Mouse (Mus musculus) lung, embryonic 15.5 days (tissue): ENCODE measurements around the gene Ccdc155. TPM values are rescaled to one million over a fixed set of nuclear protein-coding genes. Genes with fewer than 3 reads are reported as not detected.

Experiments
- ATAC-seq: fragments of 200-750 bp; cut with Nextera tagmentation; 2 replicates; pipeline ENCODE4 v1.8.0; 2017; ENCODE audit warnings: moderate number of reproducible peaks, borderline replicate concordance; ENCODE audit not compliant: low FRiP score, low TSS enrichment; ENCODE audit errors: extremely low read depth
- H3K27ac ChIP-seq: fragments of 300-500 bp; sonication (generic); 2 replicates; pipeline ENCODE4 v1.5.1; 2015; ENCODE audit warnings: moderate library complexity, mild to moderate bottlenecking, inconsistent platforms
- H3K27me3 ChIP-seq: fragments of 300-500 bp; sonication (generic); 2 replicates; pipeline ENCODE4 v1.6.1; 2015; ENCODE audit warnings: inconsistent platforms
- H3K36me3 ChIP-seq: fragments of 300-500 bp; sonication (generic); 2 replicates; pipeline ENCODE4 v1.6.1; 2015; ENCODE audit warnings: inconsistent platforms
- H3K4me1 ChIP-seq: fragments of 300-500 bp; sonication (generic); 2 replicates; pipeline ENCODE4 v1.6.1; 2015; ENCODE audit warnings: inconsistent platforms
- H3K4me2 ChIP-seq: fragments of 300-500 bp; sonication (generic); 2 replicates; pipeline ENCODE4 v1.6.1; 2015; ENCODE audit warnings: inconsistent platforms, mild to moderate bottlenecking, moderate library complexity
- H3K4me3 ChIP-seq: fragments of 300-500 bp; sonication (generic); 2 replicates; pipeline ENCODE4 v1.5.1; 2015; ENCODE audit warnings: mild to moderate bottlenecking, inconsistent platforms
- H3K9ac ChIP-seq: fragments of 300-500 bp; sonication (generic); 2 replicates; pipeline ENCODE4 v1.6.1; 2015; ENCODE audit warnings: inconsistent platforms
- H3K9me3 ChIP-seq: fragments of 300-500 bp; sonication (generic); 2 replicates; pipeline ENCODE4 v1.6.1; 2016; ENCODE audit warnings: inconsistent platforms
- WGBS: fragments of 180-500 bp; shearing (Covaris S2); methylation state at CpG from one replicate; pipeline ENCODE4 v1.1.7; 2015; 5-methylcytosine and 5-hydroxymethylcytosine counted together
- polyA plus RNA-seq: library from polyadenylated mRNA; unstranded; fragments of >200 nt; fragmentation: Nextera tagmentation; extraction: Ambion mirVana; gene quantifications from 2 replicates; pipeline ENCODE4 v1.2.1, GENCODE M21; 2015

Gene Ccdc155
- polyA plus RNA-seq, 1 experiment from 2014 or later = 0.75 TPM

DNA sequence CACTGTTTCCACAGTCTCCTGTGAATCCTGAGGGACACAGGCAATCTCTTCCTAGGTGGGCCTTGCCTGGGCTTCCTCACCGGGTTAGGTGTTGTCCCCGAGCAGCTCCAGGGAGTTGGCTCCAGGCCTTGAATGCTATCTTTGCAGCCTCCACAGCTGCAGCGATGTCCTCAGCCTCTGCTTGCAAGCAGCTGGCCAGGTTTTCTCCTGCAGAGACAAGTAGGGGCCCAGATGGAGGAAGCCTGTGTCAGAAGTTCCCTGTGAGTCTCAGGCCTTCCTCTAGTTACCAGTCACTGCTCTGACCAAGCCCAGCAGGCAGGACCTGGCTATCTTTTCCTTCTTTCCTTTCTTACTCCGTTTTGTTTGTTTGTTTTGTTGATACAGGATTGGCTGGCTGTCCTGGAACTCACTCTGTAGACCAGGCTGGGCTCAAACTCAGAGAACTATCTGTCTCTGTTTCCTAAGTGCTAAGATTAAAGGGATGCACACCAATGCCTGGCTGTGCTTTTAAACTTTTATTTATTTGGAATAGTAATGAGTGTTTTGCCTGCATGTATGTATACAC is 56.1 kb downstream of the Ccdc155 start:
- no peak overlapping the region for H3K4me2 ChIP-seq
- 45% methylated on average over 4 of the region's 4 CpGs for WGBS
- H3K27ac ChIP-seq = no peak overlapping the region
- no peak overlapping the region for H3K4me3 ChIP-seq
- no peak for ATAC-seq
- peaks cover 28% of the 10 kb centered on the region for H3K36me3 ChIP-seq
- H3K4me1 ChIP-seq = peaks cover 36% of the 10 kb centered on the region
- H3K9ac ChIP-seq = no peak overlapping the region
- no peaks in the 10 kb centered on the region for H3K9me3 ChIP-seq
- H3K27me3 ChIP-seq = no peaks in the 10 kb centered on the region

DNA sequence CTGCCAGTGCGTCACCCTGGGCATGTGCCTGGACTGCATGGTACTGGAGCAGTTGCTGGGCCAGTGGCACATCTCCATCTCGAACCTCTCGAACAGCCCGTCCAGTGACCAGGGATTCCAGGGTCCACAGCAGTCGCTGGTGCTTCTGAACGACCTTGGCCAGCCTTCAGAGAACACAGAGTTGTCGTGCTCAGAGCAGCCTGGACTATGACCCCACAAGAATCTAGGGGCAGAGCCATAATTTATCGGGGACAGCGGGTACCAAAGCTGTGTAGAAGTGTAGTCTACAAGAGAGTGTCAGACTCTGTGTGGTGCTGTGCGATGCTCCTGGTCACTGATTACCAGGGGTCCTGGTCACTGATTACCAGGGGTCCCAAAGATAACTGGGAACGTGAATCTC is 56.8 kb downstream of the Ccdc155 start:
- H3K4me3 ChIP-seq = no peak overlapping the region
- H3K4me2 ChIP-seq = no peak overlapping the region
- no peak overlapping the region for H3K9ac ChIP-seq
- no peaks in the 10 kb centered on the region for H3K27me3 ChIP-seq
- H3K9me3 ChIP-seq = no peaks in the 10 kb centered on the region
- H3K4me1 ChIP-seq = peaks cover 32% of the 10 kb centered on the region
- no peak overlapping the region for H3K27ac ChIP-seq
- H3K36me3 ChIP-seq = peaks cover 29% of the 10 kb centered on the region
- ATAC-seq = no peak
- 80% methylated on average over 11 of the region's 11 CpGs for WGBS

DNA sequence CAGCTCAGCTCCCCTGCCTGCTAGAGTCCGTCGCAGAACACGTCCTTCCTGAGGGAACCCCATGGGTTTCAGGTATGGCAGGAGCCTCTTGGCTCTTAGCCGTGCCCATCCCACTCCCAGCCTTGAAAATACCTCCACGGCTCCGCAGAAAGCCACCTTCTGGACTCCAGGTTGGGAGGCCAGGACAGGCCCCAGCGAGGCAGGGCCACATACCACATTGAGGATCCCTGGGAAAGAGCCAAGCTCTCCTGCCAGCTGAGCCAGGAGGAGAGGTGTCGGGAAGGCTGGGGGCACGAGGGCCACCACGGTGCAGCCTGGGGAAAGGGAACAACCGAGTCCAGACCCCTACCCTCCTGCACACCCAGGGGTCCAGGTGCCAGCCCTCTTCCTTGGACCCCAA is 57.4 kb downstream of the Ccdc155 start:
- H3K27me3 ChIP-seq = no peaks in the 10 kb centered on the region
- H3K36me3 ChIP-seq = peaks cover 33% of the 10 kb centered on the region
- no peak overlapping the region for H3K4me3 ChIP-seq
- 83% methylated on average over 11 of the region's 11 CpGs for whole genome bisulfite sequencing
- H3K9me3 ChIP-seq = no peaks in the 10 kb centered on the region
- no peak overlapping the region for H3K9ac ChIP-seq
- no peak for ATAC-seq
- H3K4me1 ChIP-seq = peaks cover 32% of the 10 kb centered on the region
- H3K27ac ChIP-seq = no peak overlapping the region
- no peak overlapping the region for H3K4me2 ChIP-seq

DNA sequence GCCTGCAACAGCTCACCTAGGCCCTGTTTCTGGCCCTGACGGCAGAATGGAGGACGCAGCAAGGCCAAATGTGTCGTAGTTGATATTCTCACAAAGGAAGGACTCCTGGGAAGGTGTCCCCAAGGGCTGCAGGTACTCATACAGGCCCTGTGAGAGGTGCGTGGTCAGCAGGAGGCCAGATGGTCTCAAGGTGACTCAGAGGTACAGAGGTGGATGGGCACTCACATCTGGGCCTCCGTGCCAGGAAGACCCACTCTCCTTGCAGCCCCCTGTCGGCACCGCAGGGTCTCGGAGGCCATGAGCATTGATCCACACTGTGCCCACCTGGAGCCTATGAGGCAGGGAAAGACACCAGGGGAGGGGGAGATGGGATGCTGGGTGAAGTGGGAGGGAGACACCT is 59.2 kb downstream of the Ccdc155 start:
- peaks cover 38% of the 10 kb centered on the region for H3K36me3 ChIP-seq

DNA sequence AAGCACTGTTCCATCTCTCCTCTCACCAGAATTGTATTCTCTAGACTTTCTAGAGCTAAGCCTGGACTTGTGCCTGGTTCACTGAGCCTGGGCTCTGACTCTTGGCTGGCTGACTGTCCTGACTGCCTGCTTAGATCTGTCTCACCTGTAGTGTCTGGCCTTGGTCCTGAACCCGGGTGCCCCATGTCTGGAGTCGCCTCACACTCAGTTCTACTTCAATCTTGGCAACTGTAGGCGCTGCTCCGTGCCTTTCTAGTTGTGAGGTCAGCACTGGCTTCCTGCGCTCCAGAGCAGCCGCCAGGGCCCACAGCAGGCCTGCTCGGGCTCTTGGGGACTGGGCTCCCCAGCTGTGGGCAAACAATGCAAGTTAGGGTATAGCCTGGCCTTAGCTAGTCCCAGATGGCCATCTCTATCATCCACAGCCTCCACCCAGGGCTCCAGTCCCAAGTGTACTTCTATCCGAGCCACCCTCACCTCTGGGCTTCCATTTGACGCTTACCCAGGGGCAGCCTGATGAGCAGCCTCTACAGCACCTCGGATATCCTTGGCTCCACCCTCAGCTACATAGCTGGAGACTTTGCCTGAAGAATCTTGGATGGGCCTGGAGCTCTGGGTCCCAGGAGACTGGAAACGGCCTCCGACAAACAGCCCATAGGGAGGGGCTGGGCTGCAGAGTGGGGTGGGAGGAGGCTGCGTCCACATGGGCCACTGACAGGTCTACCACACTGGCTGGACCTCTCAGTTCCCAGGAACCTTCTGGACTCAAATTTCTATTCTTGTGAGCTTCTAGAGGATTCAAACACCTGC is 60.1 kb downstream of the Ccdc155 start:
- Histone ChIP-seq H3K36me3 (peaks cover 38% of the 10 kb centered on the region), H3K9me3 (no peaks in the 10 kb centered on the region), H3K4me2 (no peak overlapping the region), H3K4me1 (peaks cover 9% of the 10 kb centered on the region), H3K9ac (no peak overlapping the region), H3K27me3 (no peaks in the 10 kb centered on the region), H3K27ac (no peak overlapping the region; the same call in 1 of the 2 replicates), H3K4me3 (no peak overlapping the region)
- no peak for ATAC-seq
- 83% methylated on average over 13 of the region's 13 CpGs for WGBS

More for the DNA sequence above, 59.2 kb downstream of the Ccdc155 start:
- H3K9ac ChIP-seq = no peak overlapping the region
- no peak overlapping the region for H3K4me3 ChIP-seq
- no peaks in the 10 kb centered on the region for H3K9me3 ChIP-seq
- no peak overlapping the region for H3K4me2 ChIP-seq
- H3K27me3 ChIP-seq = no peaks in the 10 kb centered on the region
- no peak overlapping the region for H3K27ac ChIP-seq
- peaks cover 15% of the 10 kb centered on the region for H3K4me1 ChIP-seq
- WGBS = 92% methylated on average over 8 of the region's 8 CpGs
- ATAC-seq = no peak

DNA sequence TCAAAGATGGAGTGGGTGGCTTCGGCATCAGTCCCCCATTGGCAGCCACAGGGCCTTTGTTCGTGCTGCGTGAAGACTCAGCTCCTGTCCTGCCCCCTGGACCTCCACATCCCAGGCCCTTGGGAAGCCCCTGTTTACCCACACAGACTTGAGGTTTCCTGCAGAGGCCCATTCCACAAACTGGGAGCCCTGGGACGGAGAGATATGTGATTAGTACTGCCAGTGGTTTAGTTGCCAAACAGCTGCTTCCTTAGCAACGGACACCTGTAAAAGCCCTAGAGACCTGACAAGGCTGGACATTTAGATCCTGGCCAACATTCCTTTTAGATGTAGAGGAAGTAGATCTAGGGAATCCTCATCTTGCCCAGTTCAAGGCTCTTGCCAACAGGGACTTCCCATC is 62.8 kb downstream of the Ccdc155 start:
- no peak for ATAC-seq
- peaks cover 35% of the 10 kb centered on the region for H3K36me3 ChIP-seq
- no peaks in the 10 kb centered on the region; the same call in 1 of the 2 replicates for H3K27me3 ChIP-seq
- H3K4me1 ChIP-seq = no peaks in the 10 kb centered on the region
- H3K4me2 ChIP-seq = no peak overlapping the region
- H3K27ac ChIP-seq = no peak overlapping the region
- H3K4me3 ChIP-seq = no peak overlapping the region
- H3K9me3 ChIP-seq = no peaks in the 10 kb centered on the region
- 90% methylated on average over 5 of the region's 5 CpGs for WGBS
- H3K9ac ChIP-seq = no peak overlapping the region

DNA sequence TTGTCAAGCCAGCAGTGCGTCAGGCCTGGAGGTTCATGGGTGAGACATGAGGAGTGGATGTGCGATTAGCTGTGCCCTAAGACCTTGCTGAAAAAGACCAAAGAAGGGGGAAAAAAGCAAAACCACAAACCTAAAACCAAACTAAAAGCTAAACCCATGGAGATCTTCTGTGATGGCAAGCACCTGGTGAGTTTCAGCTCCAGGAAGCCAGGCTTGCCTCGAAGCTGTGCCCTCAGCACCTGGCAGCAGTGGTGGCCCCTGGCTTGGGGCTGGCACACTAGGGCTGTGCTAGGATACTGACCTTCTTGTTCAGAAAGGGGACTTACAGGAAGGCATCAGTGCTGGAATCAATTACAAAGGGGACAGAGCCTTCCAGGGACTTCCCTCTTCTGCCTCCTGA is 63.4 kb downstream of the Ccdc155 start:
- Histone ChIP-seq H3K36me3 (peaks cover 30% of the 10 kb centered on the region), H3K27ac (no peak overlapping the region), H3K27me3 (no peaks in the 10 kb centered on the region; the same call in 1 of the 2 replicates), H3K4me1 (no peaks in the 10 kb centered on the region), H3K9ac (no peak overlapping the region), H3K9me3 (no peaks in the 10 kb centered on the region), H3K4me2 (no peak overlapping the region), H3K4me3 (no peak overlapping the region)
- ATAC-seq = no peak
- WGBS = 94% methylated on average over 3 of the region's 3 CpGs

DNA sequence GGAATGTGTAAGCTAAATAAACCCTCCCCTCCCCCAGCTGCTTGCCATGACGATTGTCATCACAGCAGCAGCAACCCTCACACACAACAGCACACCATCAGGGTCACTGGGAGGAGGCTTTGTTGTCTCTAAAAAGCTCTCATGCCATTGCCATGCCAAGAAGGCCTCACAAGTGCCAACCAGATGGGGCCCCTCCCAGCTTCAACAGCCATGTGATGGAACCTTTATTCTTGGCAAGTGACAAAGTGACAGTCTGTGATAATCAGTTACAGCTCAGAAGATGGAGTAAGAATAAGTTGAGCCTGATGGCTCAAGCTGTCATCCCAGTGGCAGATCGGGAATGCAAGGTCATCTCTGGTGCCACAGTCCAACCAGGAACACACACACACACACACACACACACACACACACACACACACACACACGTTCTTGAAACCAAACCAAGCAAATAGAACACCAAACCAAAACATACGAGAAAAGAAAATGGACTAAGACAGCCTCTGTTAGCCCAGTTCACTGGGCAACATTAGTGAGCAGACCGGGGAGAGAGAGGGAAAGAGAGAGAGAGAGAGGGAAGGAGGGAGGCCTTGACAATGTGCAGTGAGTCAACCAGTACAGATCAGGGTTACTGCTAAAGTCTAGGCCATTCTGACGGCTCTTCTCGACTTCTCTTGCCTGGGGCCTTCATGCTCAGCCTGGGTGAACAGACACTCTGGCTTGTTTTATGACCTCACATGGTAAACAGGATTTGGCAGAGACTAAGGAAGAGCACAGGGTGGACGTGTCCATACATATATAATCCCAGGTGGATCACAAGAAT is 64.6 kb downstream of the Ccdc155 start:
- Histone ChIP-seq H3K4me3 (no peak overlapping the region), H3K36me3 (peaks cover 20% of the 10 kb centered on the region), H3K4me1 (0 out of 2 replicates have a peak, but pooled peaks cover 4% of the 10 kb centered on the region), H3K9ac (no peak overlapping the region), H3K27me3 (no peaks in the 10 kb centered on the region; the same call in 1 of the 2 replicates), H3K27ac (no peak overlapping the region), H3K9me3 (no peaks in the 10 kb centered on the region), H3K4me2 (no peak overlapping the region)
- 59% methylated on average over 8 of the region's 8 CpGs for WGBS
- no peak for ATAC-seq

DNA sequence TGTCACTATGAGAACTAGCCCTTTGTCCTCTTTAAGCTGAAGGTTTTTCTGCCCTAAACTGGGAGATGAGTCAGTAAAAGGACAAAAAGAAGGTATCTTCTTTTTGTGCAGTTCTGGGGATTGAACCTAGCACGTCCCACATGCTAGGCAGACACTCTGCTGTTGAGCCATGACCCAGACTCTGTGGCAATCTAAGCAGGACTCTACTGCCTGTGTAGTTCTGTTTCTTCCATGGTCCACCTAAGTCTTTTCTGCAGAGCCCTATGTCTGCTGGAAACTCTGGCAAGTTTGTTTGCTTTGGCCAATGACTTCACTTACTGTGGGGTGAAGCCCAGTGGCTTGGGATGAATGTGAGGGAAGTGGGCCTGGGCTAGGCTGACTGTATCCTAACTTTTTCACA is 66.3 kb downstream of the Ccdc155 start:
- peaks cover 9% of the 10 kb centered on the region; the same call in 1 of the 2 replicates for H3K4me1 ChIP-seq
- no peak overlapping the region for H3K4me2 ChIP-seq
- no peak overlapping the region for H3K4me3 ChIP-seq
- H3K36me3 ChIP-seq = peaks cover 10% of the 10 kb centered on the region
- no peak overlapping the region for H3K9ac ChIP-seq
- 77% methylated on average over 1 of the region's 1 CpGs for WGBS
- no peak for ATAC-seq
- no peak overlapping the region for H3K27ac ChIP-seq
- no peaks in the 10 kb centered on the region; the same call in 1 of the 2 replicates for H3K27me3 ChIP-seq
- no peaks in the 10 kb centered on the region for H3K9me3 ChIP-seq

DNA sequence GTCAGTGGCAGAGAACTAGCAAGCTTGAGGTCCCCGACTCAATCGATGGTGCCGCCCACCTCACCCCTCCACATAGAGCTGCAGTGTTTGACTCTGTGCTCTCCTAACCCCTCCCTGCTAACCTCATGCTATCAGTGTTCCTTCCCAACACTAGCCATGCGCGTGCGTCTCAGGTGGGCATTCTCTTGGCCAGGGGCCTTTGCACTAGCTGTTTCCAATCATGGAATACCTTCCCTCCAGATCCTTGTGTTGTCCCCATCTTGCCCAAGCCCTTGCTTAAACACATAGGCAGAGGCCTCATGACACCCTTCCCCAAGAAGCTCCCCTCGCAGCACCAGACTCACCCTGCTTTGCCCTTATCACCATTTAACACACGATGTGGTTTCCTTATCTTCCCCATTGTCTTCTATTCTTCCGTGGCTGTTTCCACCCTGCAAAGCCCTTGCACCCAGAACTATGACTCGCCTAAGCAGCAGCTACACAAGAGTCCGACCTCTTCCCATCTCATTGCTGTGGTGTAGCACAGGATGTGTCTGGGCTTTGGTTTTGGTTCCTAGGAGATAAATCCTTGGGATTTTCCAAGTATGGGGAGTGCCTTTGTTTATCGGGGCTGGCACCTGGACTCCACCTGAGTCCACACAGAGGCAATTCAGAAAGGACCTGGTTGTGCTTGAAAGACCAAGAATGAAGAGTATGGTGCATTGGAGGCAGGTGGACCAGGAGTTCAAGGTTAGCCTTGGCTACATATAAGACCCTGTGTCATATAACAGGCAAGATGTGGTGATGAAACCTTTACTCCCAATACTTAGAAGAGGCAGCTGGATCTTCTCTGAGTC is 67.3 kb downstream of the Ccdc155 start:
- no peaks in the 10 kb centered on the region; the same call in 1 of the 2 replicates for H3K27me3 ChIP-seq
- no peak overlapping the region for H3K9ac ChIP-seq
- peaks cover 9% of the 10 kb centered on the region; the same call in 1 of the 2 replicates for H3K4me1 ChIP-seq
- H3K4me3 ChIP-seq = no peak overlapping the region
- no peak overlapping the region for H3K4me2 ChIP-seq
- WGBS = 68% methylated on average over 12 of the region's 12 CpGs
- H3K27ac ChIP-seq = no peak overlapping the region
- no peaks in the 10 kb centered on the region for H3K9me3 ChIP-seq
- no peak for ATAC-seq
- H3K36me3 ChIP-seq = peaks cover 6% of the 10 kb centered on the region

DNA sequence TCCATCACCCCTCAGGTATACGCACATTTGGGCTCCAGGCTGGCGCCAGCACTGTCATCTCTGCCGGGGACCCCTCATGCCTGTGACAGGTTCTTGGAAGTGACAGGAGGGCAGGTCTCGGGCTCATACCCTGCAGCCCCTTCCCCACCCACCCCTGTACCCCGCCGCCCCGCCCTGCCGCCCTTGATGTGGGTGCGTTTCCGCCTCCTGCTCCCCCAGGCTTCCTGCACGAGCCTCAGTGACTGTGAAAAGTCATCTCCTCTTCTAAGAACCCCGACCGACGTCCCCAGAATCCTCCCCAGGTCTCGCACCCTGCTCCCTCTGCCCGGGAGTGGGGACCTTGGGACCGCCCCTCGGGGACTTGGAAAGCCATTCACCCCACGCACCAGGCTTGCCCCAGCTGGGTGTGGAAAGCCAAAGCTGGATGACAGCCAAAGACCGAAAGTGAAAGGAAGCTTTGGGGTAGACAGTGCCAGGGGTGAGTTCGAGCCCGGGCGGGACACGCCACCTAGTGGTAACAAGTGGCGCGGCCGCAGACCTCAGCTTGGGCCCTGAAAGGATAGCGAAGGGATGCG is 68.6 kb downstream of the Ccdc155 start, which contains the start of the genes Gm45713 and Flt3l:
Gene Gm45713, minus strand, starts transcription at position 239 of the 575 bp plus-strand sequence.
Gene Flt3l, minus strand, starts transcription at position 440 of the 575 bp plus-strand sequence.
- H3K27me3 ChIP-seq = no peaks in the 10 kb centered on the region; the same call in 1 of the 2 replicates
- H3K4me3 ChIP-seq = peak within 1 kb of the TSS; percentile 69
- H3K4me2 ChIP-seq = peak within 1 kb of the TSS; percentile 82
- H3K4me1 ChIP-seq = peaks cover 9% of the 10 kb centered on the region; the same call in 1 of the 2 replicates
- 1% methylated on average over 29 of the region's 29 CpGs for WGBS
- H3K9me3 ChIP-seq = no peaks in the 10 kb centered on the region
- no peaks in the 10 kb centered on the region for H3K36me3 ChIP-seq
- H3K27ac ChIP-seq = no peak within 1 kb of the TSS
- peak; percentile 84 for ATAC-seq
- peak within 1 kb of the TSS; percentile 72 for H3K9ac ChIP-seq
